Comparison of ENCODE assay signal across 12 mouse cellular contexts in genomic region chr15:38403760-38404375, GRCm38 (mm10).
DNase-seq lines count a peak whose midpoint lies in the region; ATAC-seq and TF ChIP-seq lines count a peak whose summit lies in the region.
"Had no signal": no experiment of that assay in that cellular context is flagged by ENCODE, and none has a peak within 500 bp of the region (broad histone marks: within the 10 kb centered on the region; RNA-seq: fewer than 3 reads in every experiment).

No protein-coding gene starts in this region.

- peak overlapping the region; percentile 8; the same call in 1 of the 2 replicates for H3K4me2 ChIP-seq in forebrain, embryonic 12.5 days
- no peak overlapping the region for H3K4me2 ChIP-seq in forebrain, postnatal 0 days (ENCODE audit: low read depth)
- H3K4me2 ChIP-seq in liver, postnatal 0 days (ENCODE audit: low read depth, low read length): no peak overlapping the region
- H3K4me2 ChIP-seq: embryonic facial prominence, embryonic 15.5 days; kidney, embryonic 15.5 days had no signal

- peaks cover 26% of the 10 kb centered on the region for H3K4me1 ChIP-seq in forebrain, embryonic 12.5 days
- H3K4me1 ChIP-seq in forebrain, postnatal 0 days (ENCODE audit: insufficient read depth): no peaks in the 10 kb centered on the region
- peaks cover 28% of the 10 kb centered on the region for H3K4me1 ChIP-seq in liver, postnatal 0 days (ENCODE audit: insufficient read depth)

- H3K4me3 ChIP-seq in forebrain, embryonic 12.5 days (replicated peaks): no peak overlapping the region
- H3K4me3 ChIP-seq in forebrain, postnatal 0 days (ENCODE audit: low read depth, low read length): no peak overlapping the region
- no peak overlapping the region for H3K4me3 ChIP-seq in liver, postnatal 0 days (ENCODE audit: low read depth, low read length)
- H3K4me3 ChIP-seq: embryonic facial prominence, embryonic 15.5 days; kidney, embryonic 15.5 days had no signal

- no peak overlapping the region for H3K9ac ChIP-seq in forebrain, embryonic 12.5 days
- H3K9ac ChIP-seq in forebrain, postnatal 0 days: no peak overlapping the region
- H3K9ac ChIP-seq in liver, postnatal 0 days (replicated peaks): no peak overlapping the region
- H3K9ac ChIP-seq: embryonic facial prominence, embryonic 15.5 days; kidney, embryonic 15.5 days had no signal

- DNase-seq in forebrain, postnatal 0 days: no peak
- peak; percentile 2 for DNase-seq in liver
- DNase-seq in liver, postnatal 0 days: no peak
- peak; percentile 42 for DNase-seq in 416B (ENCODE audit: low read depth)
- DNase-seq in testis, postnatal 14 days (ENCODE audit: low spot score): no peak
- no peak for DNase-seq in layer of hippocampus, postnatal 14 days (ENCODE audit: low spot score in 2 of 2)
- DNase-seq: cerebellum, postnatal 10 days; embryo, embryonic 11 days had no signal

- WGBS in forebrain, embryonic 12.5 days: 21% methylated on average over 6 of the region's 6 CpGs
- 19% methylated on average over 6 of the region's 6 CpGs for WGBS in forebrain, postnatal 0 days
- WGBS in liver, postnatal 0 days (ENCODE audit: insufficient replicate concordance): 22% methylated on average over 6 of the region's 6 CpGs

- H3K36me3 ChIP-seq in forebrain, embryonic 12.5 days (replicated peaks): no peaks in the 10 kb centered on the region
- H3K36me3 ChIP-seq in forebrain, postnatal 0 days (ENCODE audit: insufficient read depth): no peaks in the 10 kb centered on the region
- H3K36me3 ChIP-seq in liver, postnatal 0 days (replicated peaks; ENCODE audit: insufficient read depth, low read length): no peaks in the 10 kb centered on the region
- H3K36me3 ChIP-seq: embryonic facial prominence, embryonic 15.5 days; kidney, embryonic 15.5 days had no signal

- no peak for TF ChIP-seq CTCF in forebrain, postnatal 0 days (IDR thresholded peaks at IDR 0.05; ENCODE audit: low read depth)
- no peak for TF ChIP-seq CTCF in liver, postnatal 0 days (IDR thresholded peaks at IDR 0.05; ENCODE audit: low read depth)

- TF ChIP-seq EP300 in liver, postnatal 0 days (IDR thresholded peaks at IDR 0.05; ENCODE audit: low read depth): no peak

- peaks cover 16% of the 10 kb centered on the region; the same call in 1 of the 2 replicates for H3K27me3 ChIP-seq in forebrain, embryonic 12.5 days
- no peaks in the 10 kb centered on the region for H3K27me3 ChIP-seq in forebrain, postnatal 0 days (ENCODE audit: insufficient read depth, low read length)
- H3K27me3 ChIP-seq in liver, postnatal 0 days (ENCODE audit: insufficient read depth, low read length): no peaks in the 10 kb centered on the region
- H3K27me3 ChIP-seq: embryonic facial prominence, embryonic 15.5 days; kidney, embryonic 15.5 days had no signal

- ATAC-seq in forebrain, embryonic 12.5 days (ENCODE audit: low FRiP score): peak; percentile 67; the same call in 1 of the 2 replicates
- ATAC-seq in forebrain, postnatal 0 days: no peak
- ATAC-seq in liver, postnatal 0 days: no peak
- ATAC-seq in common myeloid progenitor, adult 5-6 weeks (replicated peaks; ENCODE audit: low read depth, poor library complexity, severe bottlenecking): peak; percentile 76

- no peaks in the 10 kb centered on the region for H3K9me3 ChIP-seq in forebrain, embryonic 12.5 days
- no peaks in the 10 kb centered on the region for H3K9me3 ChIP-seq in forebrain, postnatal 0 days (ENCODE audit: low read length)
- H3K9me3 ChIP-seq in liver, postnatal 0 days (ENCODE audit: low read length): no peaks in the 10 kb centered on the region
- H3K9me3 ChIP-seq: embryonic facial prominence, embryonic 15.5 days; kidney, embryonic 15.5 days had no signal

- H3K27ac ChIP-seq in forebrain, embryonic 12.5 days: no peak overlapping the region
- no peak overlapping the region for H3K27ac ChIP-seq in forebrain, postnatal 0 days (ENCODE audit: low read depth, low read length)
- H3K27ac ChIP-seq in liver, postnatal 0 days (ENCODE audit: low read depth): no peak overlapping the region
- H3K27ac ChIP-seq: embryonic facial prominence, embryonic 15.5 days; kidney, embryonic 15.5 days had no signal

Comparison
In these comparisons a context has a peak if more than half of its experiments do, and no peak if none do; other contexts are left out.
1. ATAC-seq: peak in forebrain, embryonic 12.5 days (single experiment) and common myeloid progenitor, adult 5-6 weeks (single experiment); none in forebrain, postnatal 0 days (single experiment) and liver, postnatal 0 days (single experiment).
2. DNase-seq: peak in liver (single experiment) and 416B (single experiment); none in forebrain, postnatal 0 days (single experiment), liver, postnatal 0 days (single experiment), testis, postnatal 14 days (single experiment) and layer of hippocampus, postnatal 14 days (0 of 2).